Mouse (Mus musculus): ENCODE data around the gene Pkd1. TPM values are rescaled to one million over a fixed set of nuclear protein-coding genes. Genes with fewer than 3 reads are reported as not detected.

The Pkd1 gene
- total and polyA plus RNA-seq, 3 experiments = 2.8 to 13.4 (median 8.3) TPM

GRCm38 (mm10) chr17:24533099-24533992, 16.3 kb upstream of the Pkd1 start:
- no peak overlapping the region for H3K4me3 ChIP-seq (replicated peaks in 1 of 3; ENCODE audit: low read depth in 2 of 3, low read length in 2 of 3, poor library complexity in 1 of 3)
- no peak overlapping the region for H3K4me2 ChIP-seq (ENCODE audit: insufficient read depth, low read depth, poor library complexity, severe bottlenecking)
- TF ChIP-seq NRF1 (IDR thresholded peaks at IDR 0.05; ENCODE audit: low read depth, low read length) (peak; percentile 39; the same call in 1 of the 2 replicates), SIN3A (IDR thresholded peaks at IDR 0.05; ENCODE audit: low read length) (no peak)
- peak; percentile 90 for DNase-seq (ENCODE audit: extremely low read depth)
- in situ Hi-C loops (cut with MboI; ENCODE audit: low pct_ligation_motif_present, low pct_unique_long_range_greater_than_20kb, low sequenced_read_pairs) = loop anchor here (5.0 kb wide), 2 partner anchors 56 to 139 kb away; partner anchors contain the start of gene Mlst8
- H3K79me2 ChIP-seq (replicated peaks; ENCODE audit: control insufficient read depth, extremely low read depth, insufficient read depth, poor library complexity, severe bottlenecking) = peaks cover 16% of the 10 kb centered on the region
- no peak overlapping the region for H3K27ac ChIP-seq (ENCODE audit: insufficient read depth, low read depth)
- H3K9me3 ChIP-seq (replicated peaks; ENCODE audit: low read length) = no peaks in the 10 kb centered on the region
- H3K9ac ChIP-seq (ENCODE audit: insufficient read depth, low read depth) = no peak overlapping the region
- H3K4me1 ChIP-seq (ENCODE audit: control insufficient read depth in 1 of 2, insufficient read depth in 2 of 2) = peaks cover 34 to 47% of the 10 kb centered on the region in 2 experiments
- H3K27me3 ChIP-seq (replicated peaks) = no peaks in the 10 kb centered on the region
- H3K36me3 ChIP-seq (replicated peaks in 1 of 2; ENCODE audit: control insufficient read depth in 1 of 2, insufficient read depth in 1 of 2, low read length in 1 of 2) = peaks cover 26 to 29% of the 10 kb centered on the region in 2 experiments
- dilution Hi-C loops (cut with MboI; ENCODE audit: extremely low pct_ligation_motif_present, extremely low pct_unique_long_range_greater_than_20kb, low sequenced_read_pairs) = no loop called here

- H3K79me2 ChIP-seq (replicated peaks; ENCODE audit: control insufficient read depth, extremely low read depth, insufficient read depth, poor library complexity, severe bottlenecking) = peaks cover 8% of the 10 kb centered on the region
- H3K4me2 ChIP-seq (ENCODE audit: insufficient read depth, low read depth, poor library complexity, severe bottlenecking) = no peak within 1 kb of the TSS
- no peaks in the 10 kb centered on the region for H3K27me3 ChIP-seq (replicated peaks)
- peaks cover 34 to 51% of the 10 kb centered on the region in 2 experiments for H3K4me1 ChIP-seq (ENCODE audit: control insufficient read depth in 1 of 2, insufficient read depth in 2 of 2)
- no peak within 1 kb of the TSS for H3K4me3 ChIP-seq (replicated peaks in 1 of 3; ENCODE audit: low read depth in 2 of 3, low read length in 2 of 3, poor library complexity in 1 of 3)
- DNase-seq (ENCODE audit: extremely low read depth) = no peak
- no peak for TF ChIP-seq ELF1 (IDR thresholded peaks at IDR 0.05; ENCODE audit: low read depth, low read length)
- no peak for TF ChIP-seq CTCF (conservative IDR thresholded peaks at IDR 0.05 in 1 of 2, IDR thresholded peaks at IDR 0.05 in 1 of 2; ENCODE audit: low read depth in 2 of 2, low read length in 2 of 2)
- no peak for TF ChIP-seq MAX (IDR thresholded peaks at IDR 0.05; ENCODE audit: low read length)
- TF ChIP-seq ZKSCAN1 (IDR thresholded peaks at IDR 0.05; ENCODE audit: borderline replicate concordance, low read depth, low read length) = no peak
- no peak for TF ChIP-seq ETS1 (conservative IDR thresholded peaks at IDR 0.05; ENCODE audit: low read depth, low read length)
- TF ChIP-seq HCFC1 (IDR thresholded peaks at IDR 0.05; ENCODE audit: low read depth, low read length) = no peak
- TF ChIP-seq MEF2A (IDR thresholded peaks at IDR 0.05; ENCODE audit: borderline replicate concordance, low read depth, low read length) = no peak
- H3K9ac ChIP-seq (ENCODE audit: insufficient read depth, low read depth) = no peak within 1 kb of the TSS
- peaks cover 22 to 26% of the 10 kb centered on the region in 2 experiments for H3K36me3 ChIP-seq (replicated peaks in 1 of 2; ENCODE audit: control insufficient read depth in 1 of 2, insufficient read depth in 1 of 2, low read length in 1 of 2)
- no peak within 1 kb of the TSS for H3K27ac ChIP-seq (ENCODE audit: insufficient read depth, low read depth)
- dilution Hi-C loops (cut with MboI; ENCODE audit: extremely low pct_ligation_motif_present, extremely low pct_unique_long_range_greater_than_20kb, low sequenced_read_pairs) = no loop called here
- H3K9me3 ChIP-seq (replicated peaks; ENCODE audit: low read length) = no peaks in the 10 kb centered on the region
- in situ Hi-C loops (cut with MboI; ENCODE audit: low pct_ligation_motif_present, low pct_unique_long_range_greater_than_20kb, low sequenced_read_pairs) = loop anchor here (5.0 kb wide), 2 partner anchors 57 to 138 kb away; partner anchors contain the start of gene Mlst8
These were observed 15.4 kb upstream of the Pkd1 start, which contains the start of gene Rab26 for GRCm38 (mm10) chr17:24534160-24534718. Rab26 (minus strand) TSS chr17:24534210.

DNA sequence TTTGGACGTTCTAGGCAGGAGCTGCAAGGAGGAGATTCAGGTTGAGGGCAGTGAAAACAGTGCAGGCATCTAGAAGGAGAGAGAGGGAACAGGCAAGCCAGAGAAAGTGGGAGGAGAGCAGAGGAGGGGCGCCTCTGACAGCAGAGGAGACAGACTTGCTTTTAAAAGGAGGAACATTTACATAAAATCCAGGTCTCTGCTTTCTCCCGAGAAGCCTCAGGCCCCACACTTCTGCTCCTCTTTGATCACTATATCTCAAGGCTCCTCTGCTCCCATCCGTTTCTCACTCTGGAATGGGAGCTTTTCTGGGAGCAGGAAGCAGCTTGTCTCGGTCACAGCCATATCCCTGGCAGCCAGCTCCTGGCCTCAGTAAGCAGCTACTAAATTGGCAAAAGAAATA, 14.3 kb upstream of the Pkd1 start:
- Histone ChIP-seq H3K9me3 (replicated peaks; ENCODE audit: low read length) (no peaks in the 10 kb centered on the region), H3K9ac (ENCODE audit: insufficient read depth, low read depth) (no peak overlapping the region), H3K4me2 (ENCODE audit: insufficient read depth, low read depth, poor library complexity, severe bottlenecking) (no peak overlapping the region), H3K27me3 (replicated peaks) (no peaks in the 10 kb centered on the region), H3K27ac (ENCODE audit: insufficient read depth, low read depth) (no peak overlapping the region), H3K36me3 (replicated peaks in 1 of 2; ENCODE audit: control insufficient read depth in 1 of 2, insufficient read depth in 1 of 2, low read length in 1 of 2) (peaks cover 11 to 16% of the 10 kb centered on the region in 2 experiments), H3K4me3 (replicated peaks in 1 of 3; ENCODE audit: low read depth in 2 of 3, low read length in 2 of 3, poor library complexity in 1 of 3) (no peak overlapping the region), H3K79me2 (replicated peaks; ENCODE audit: control insufficient read depth, extremely low read depth, insufficient read depth, poor library complexity, severe bottlenecking) (no peaks in the 10 kb centered on the region), H3K4me1 (ENCODE audit: control insufficient read depth in 1 of 2, insufficient read depth in 2 of 2) (peaks cover 29 to 53% of the 10 kb centered on the region in 2 experiments)
- DNase-seq (ENCODE audit: extremely low read depth) = no peak
- no peak for TF ChIP-seq ZC3H11A (IDR thresholded peaks at IDR 0.05; ENCODE audit: low read depth, low read length)
- no peak for TF ChIP-seq MXI1 (IDR thresholded peaks at IDR 0.05; ENCODE audit: low read depth, low read length)
- no peak for TF ChIP-seq MAZ (IDR thresholded peaks at IDR 0.05; ENCODE audit: low read depth, low read length)
- TF ChIP-seq E2F4 (IDR thresholded peaks at IDR 0.05; ENCODE audit: insufficient replicate concordance, low read depth, low read length) = no peak
- dilution Hi-C loops (cut with MboI; ENCODE audit: extremely low pct_ligation_motif_present, extremely low pct_unique_long_range_greater_than_20kb, low sequenced_read_pairs) (no loop called here), in situ Hi-C loops (cut with MboI; ENCODE audit: low pct_ligation_motif_present, low pct_unique_long_range_greater_than_20kb, low sequenced_read_pairs) (no loop called here)
